Mouse (Mus musculus) erythroblast, embryonic 14.5 days (primary cell): Measurements from ENCODE around the gene Ust. TPM values are rescaled to one million over a fixed set of nuclear protein-coding genes. Genes with fewer than 3 reads are reported as not detected.

Experiments
- H3K27me3 ChIP-seq: 2 replicates; pipeline ENCODE4 v1.6.1; 2012; ENCODE audit warnings: inconsistent platforms; ENCODE audit not compliant: control insufficient read depth
- H3K36me3 ChIP-seq: 2 replicates; pipeline ENCODE4 v1.6.1; 2012; ENCODE audit warnings: mild to moderate bottlenecking, inconsistent platforms; ENCODE audit not compliant: control insufficient read depth
- H3K4me1 ChIP-seq: 2 replicates; pipeline ENCODE4 v1.6.1; 2012; ENCODE audit warnings: inconsistent platforms; ENCODE audit not compliant: control insufficient read depth
- H3K4me3 ChIP-seq: replicated peaks from 2 replicates; pipeline ENCODE3; 2012; ENCODE audit warnings: moderate library complexity, mild to moderate bottlenecking, inconsistent platforms
- H3K9me3 ChIP-seq: 2 replicates; pipeline ENCODE4 v1.6.1; 2012; ENCODE audit warnings: low read length, inconsistent platforms, mixed read lengths; ENCODE audit not compliant: control insufficient read depth
- GATA1 ChIP-seq: IDR thresholded peaks from 2 replicates; pipeline ENCODE4 v1.6.1; 2012; ENCODE audit warnings: low read length, inconsistent platforms, mixed read lengths
- TAL1 ChIP-seq: IDR thresholded peaks from 3 replicates; pipeline ENCODE4 v1.6.1; 2012; ENCODE audit warnings: low read length, inconsistent platforms, mixed read lengths
- polyA plus RNA-seq: library from polyadenylated mRNA; stranded (reverse); fragments of >175 nt; gene quantifications from 2 replicates; pipeline ENCODE4 v1.2.3, GENCODE M21; 2012

Ust gene
- polyA plus RNA-seq, 1 experiment, result not detected

DNA sequence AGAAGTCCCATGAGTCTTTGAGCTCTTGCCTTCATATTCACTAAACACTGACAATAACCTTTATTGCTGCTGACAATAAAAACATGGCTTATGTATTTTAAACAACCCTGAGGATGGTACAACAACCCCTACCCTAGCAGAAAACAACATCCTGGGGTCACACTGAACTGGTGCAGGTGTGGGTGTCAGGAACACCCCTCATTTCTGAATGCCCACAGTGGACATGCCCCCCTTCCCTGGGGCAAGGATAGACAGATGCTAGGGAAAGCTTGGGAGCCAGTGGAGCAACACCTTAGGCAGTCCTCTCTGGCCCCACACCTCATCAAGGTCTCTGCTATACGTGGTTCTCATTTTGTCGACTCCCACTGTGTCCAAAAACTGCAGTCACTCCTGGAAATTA, 343.9 kb downstream of the Ust start:
- no peaks in the 10 kb centered on the region for H3K4me1 ChIP-seq
- no peaks in the 10 kb centered on the region for H3K36me3 ChIP-seq
- no peaks in the 10 kb centered on the region for H3K27me3 ChIP-seq
- TF ChIP-seq TAL1 (no peak), GATA1 (no peak)
- no peaks in the 10 kb centered on the region for H3K9me3 ChIP-seq
- H3K4me3 ChIP-seq, result no peak overlapping the region

DNA sequence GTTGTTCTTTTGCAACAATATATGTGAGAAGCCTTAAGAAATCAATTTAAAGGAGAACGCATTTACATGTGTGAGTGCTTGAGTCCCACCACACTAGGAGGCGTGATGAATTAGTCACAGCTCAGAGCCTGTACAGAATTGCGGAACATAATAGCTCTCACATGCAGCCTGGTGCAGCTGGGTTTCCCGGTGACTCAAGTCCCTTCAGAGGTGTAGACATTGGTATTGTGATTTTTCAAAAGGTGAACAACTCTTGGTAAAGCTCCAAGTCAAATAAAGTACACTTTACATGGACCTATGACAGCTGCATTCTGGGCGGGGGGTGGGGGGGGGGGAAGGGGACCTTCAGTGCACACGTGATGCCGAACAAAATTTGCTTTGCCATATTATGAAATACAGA, 344.4 kb downstream of the Ust start:
- TF ChIP-seq GATA1, result no peak
- TF ChIP-seq TAL1, result no peak
- no peaks in the 10 kb centered on the region; the same call in 1 of the 2 replicates for H3K9me3 ChIP-seq
- H3K4me1 ChIP-seq, result no peaks in the 10 kb centered on the region

DNA sequence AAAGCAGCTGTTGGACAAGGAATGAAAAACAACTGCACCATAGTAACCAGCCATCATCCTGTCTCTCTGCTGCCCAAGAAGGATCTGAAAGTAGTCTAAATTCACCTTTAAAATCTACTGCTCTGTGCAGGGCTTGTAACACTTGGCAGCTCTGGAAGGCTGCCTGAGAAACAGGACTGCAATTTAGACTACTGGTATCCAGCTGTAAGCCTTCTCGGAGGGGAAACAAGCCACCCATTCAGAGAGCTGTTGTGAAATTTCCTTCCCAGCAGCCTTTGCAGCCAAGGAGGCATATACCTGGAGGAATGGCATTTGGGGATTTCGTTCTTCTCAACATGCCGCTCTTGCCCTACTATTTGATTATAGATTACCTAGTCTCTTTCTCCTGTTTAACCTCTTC, 345.6 kb downstream of the Ust start:
- H3K4me1 ChIP-seq, result no peaks in the 10 kb centered on the region
- TF ChIP-seq TAL1 (no peak), GATA1 (no peak)
- H3K4me3 ChIP-seq, result no peak overlapping the region
- H3K9me3 ChIP-seq, result no peaks in the 10 kb centered on the region; the same call in 1 of the 2 replicates
- no peaks in the 10 kb centered on the region for H3K36me3 ChIP-seq
- no peaks in the 10 kb centered on the region for H3K27me3 ChIP-seq

More for the DNA sequence above, 344.4 kb downstream of the Ust start:
- H3K27me3 ChIP-seq, result no peaks in the 10 kb centered on the region
- no peak overlapping the region for H3K4me3 ChIP-seq
- no peaks in the 10 kb centered on the region for H3K36me3 ChIP-seq

DNA sequence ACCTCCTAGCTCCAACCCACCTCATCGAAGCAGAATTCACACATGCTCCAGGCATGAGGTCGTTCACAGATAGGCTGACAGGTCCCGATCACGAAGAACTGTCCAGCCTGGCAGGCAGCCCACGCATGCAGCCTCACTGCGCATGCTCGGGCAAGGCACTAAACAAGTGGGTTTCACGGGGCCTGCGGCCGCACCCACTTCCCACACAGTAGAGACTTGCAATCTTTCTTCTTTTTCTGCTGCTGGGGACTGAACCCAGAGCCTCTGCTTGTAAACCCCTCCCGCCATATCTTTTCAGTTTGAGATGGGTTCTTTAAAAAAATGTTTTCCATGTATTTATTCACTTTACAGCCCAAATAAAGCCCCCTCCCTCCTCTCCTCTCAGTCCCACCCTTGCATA, 347.1 kb downstream of the Ust start:
- Histone ChIP-seq H3K4me1 (no peaks in the 10 kb centered on the region), H3K4me3 (no peak overlapping the region), H3K36me3 (no peaks in the 10 kb centered on the region), H3K9me3 (no peaks in the 10 kb centered on the region; the same call in 1 of the 2 replicates), H3K27me3 (no peaks in the 10 kb centered on the region)
- no peak for TF ChIP-seq TAL1
